Mouse (Mus musculus) intestine, embryonic 16.5 days (tissue): ENCODE results near the gene 1810010D01Rik. TPM values are rescaled to one million over a fixed set of nuclear protein-coding genes. Genes with fewer than 3 reads are reported as not detected.

Source experiments
- ATAC-seq: fragments of 200-750 bp; cut with Nextera tagmentation; 2 replicates; pipeline ENCODE4 v1.8.0; 2017; ENCODE audit warnings: moderate TSS enrichment, moderate library complexity
- H3K27ac ChIP-seq: fragments of 300-500 bp; sonication (generic); 2 replicates; pipeline ENCODE4 v1.5.1; 2014; ENCODE audit warnings: mild to moderate bottlenecking, low read length
- H3K27me3 ChIP-seq: fragments of 300-500 bp; sonication (generic); replicated peaks from 2 replicates; pipeline ENCODE4 v1.6.1; 2014; ENCODE audit warnings: low read length, control low read depth, mixed read lengths; ENCODE audit not compliant: control insufficient read depth, insufficient read depth
- H3K36me3 ChIP-seq: fragments of 300-500 bp; sonication (generic); 2 replicates; pipeline ENCODE4 v1.6.1; 2014; ENCODE audit warnings: low read length, control low read depth; ENCODE audit not compliant: control insufficient read depth, insufficient read depth
- H3K4me1 ChIP-seq: fragments of 300-500 bp; sonication (generic); 2 replicates; pipeline ENCODE4 v1.6.1; 2014; ENCODE audit warnings: low read length, control low read depth, mixed read lengths; ENCODE audit not compliant: control insufficient read depth, insufficient read depth
- H3K4me2 ChIP-seq: fragments of 300-500 bp; sonication (generic); 2 replicates; pipeline ENCODE4 v1.6.1; 2014; ENCODE audit warnings: low read depth, low read length, control low read depth
- H3K4me3 ChIP-seq: fragments of 300-500 bp; sonication (generic); 2 replicates; pipeline ENCODE4 v1.5.1; 2014; ENCODE audit warnings: mild to moderate bottlenecking, low read length
- H3K9ac ChIP-seq: fragments of 300-500 bp; sonication (generic); 2 replicates; pipeline ENCODE4 v1.6.1; 2014; ENCODE audit warnings: low read depth, low read length
- H3K9me3 ChIP-seq: fragments of 300-500 bp; sonication (generic); 2 replicates; pipeline ENCODE4 v1.6.1; 2016; ENCODE audit warnings: low read length, control low read depth; ENCODE audit not compliant: control insufficient read depth
- WGBS: fragments of 180-500 bp; shearing (Covaris S2); extraction: QIAGEN DNeasy Blood & Tissue Kit; methylation state at CpG from one replicate; pipeline ENCODE4 v1.1.7; 2014; 5-methylcytosine and 5-hydroxymethylcytosine counted together
- polyA plus RNA-seq: library from polyadenylated mRNA; unstranded; fragments of >200 nt; fragmentation: Nextera tagmentation; extraction: Ambion mirVana; gene quantifications from 2 replicates; pipeline ENCODE4 v1.2.1, GENCODE M21; 2015

Gene 1810010D01Rik
- polyA plus RNA-seq, 1 experiment from 2014 or later: 0.65 TPM

- H3K27me3 ChIP-seq: no peaks in the 10 kb centered on the region
- H3K4me1 ChIP-seq: peaks cover 24% of the 10 kb centered on the region
- H3K27ac ChIP-seq: peak overlapping the region; percentile 23
- WGBS: 37% methylated on average over 4 of the region's 4 CpGs
- H3K9ac ChIP-seq: no peak overlapping the region
- H3K4me3 ChIP-seq: no peak overlapping the region
- H3K4me2 ChIP-seq: no peak overlapping the region
- no peaks in the 10 kb centered on the region for H3K36me3 ChIP-seq
- peaks cover 2% of the 10 kb centered on the region; the same call in 1 of the 2 replicates for H3K9me3 ChIP-seq
- peak; percentile 64 for ATAC-seq
Measured at GRCm38 (mm10) chr7:145198223-145198714, 9.7 kb downstream of the 1810010D01Rik start.

GRCm38 (mm10) chr7:145197711-145198110 lies 10.2 kb downstream of the 1810010D01Rik start:
- peaks cover 24% of the 10 kb centered on the region for H3K4me1 ChIP-seq
- 54% methylated on average over 3 of the region's 3 CpGs for WGBS
- H3K4me3 ChIP-seq: no peak overlapping the region
- H3K9ac ChIP-seq: no peak overlapping the region; the same call in 1 of the 2 replicates
- no peak overlapping the region for H3K4me2 ChIP-seq
- H3K9me3 ChIP-seq: peaks cover 2% of the 10 kb centered on the region; the same call in 1 of the 2 replicates
- no peaks in the 10 kb centered on the region for H3K36me3 ChIP-seq
- no peak for ATAC-seq
- H3K27ac ChIP-seq: peak overlapping the region; percentile 23
- no peaks in the 10 kb centered on the region for H3K27me3 ChIP-seq

- peak; percentile 21; the same call in 1 of the 2 replicates for ATAC-seq
- Histone ChIP-seq H3K4me3 (no peak overlapping the region), H3K36me3 (no peaks in the 10 kb centered on the region), H3K9me3 (peaks cover 2% of the 10 kb centered on the region; the same call in 1 of the 2 replicates), H3K9ac (no peak overlapping the region), H3K4me2 (no peak overlapping the region), H3K27me3 (no peaks in the 10 kb centered on the region), H3K27ac (no peak overlapping the region), H3K4me1 (peaks cover 24% of the 10 kb centered on the region)
- 56% methylated on average over 3 of the region's 3 CpGs for WGBS
Measured at GRCm38 (mm10) chr7:145197042-145197441, 10.9 kb downstream of the 1810010D01Rik start.

GRCm38 (mm10) chr7:145196340-145196739 lies 11.6 kb downstream of the 1810010D01Rik start:
- WGBS: 91% methylated on average over 6 of the region's 6 CpGs
- ATAC-seq: no peak
- H3K27ac ChIP-seq: no peak overlapping the region
- H3K4me2 ChIP-seq: no peak overlapping the region
- H3K9me3 ChIP-seq: peaks cover 2% of the 10 kb centered on the region; the same call in 1 of the 2 replicates
- no peak overlapping the region for H3K4me3 ChIP-seq
- H3K9ac ChIP-seq: no peak overlapping the region
- H3K27me3 ChIP-seq: no peaks in the 10 kb centered on the region
- no peaks in the 10 kb centered on the region for H3K36me3 ChIP-seq
- peaks cover 24% of the 10 kb centered on the region for H3K4me1 ChIP-seq

GRCm38 (mm10) chr7:145195186-145195927 lies 12.6 kb downstream of the 1810010D01Rik start:
- WGBS: 55% methylated on average over 5 of the region's 5 CpGs
- no peaks in the 10 kb centered on the region for H3K36me3 ChIP-seq
- no peaks in the 10 kb centered on the region for H3K9me3 ChIP-seq
- no peak for ATAC-seq
- H3K27ac ChIP-seq: 0 out of 2 replicates have a peak overlapping the region, but pooled peaks have one; percentile 17
- H3K9ac ChIP-seq: no peak overlapping the region
- H3K4me2 ChIP-seq: no peak overlapping the region
- H3K27me3 ChIP-seq: no peaks in the 10 kb centered on the region
- H3K4me1 ChIP-seq: peaks cover 24% of the 10 kb centered on the region
- H3K4me3 ChIP-seq: no peak overlapping the region

GRCm38 (mm10) chr7:145194455-145195161 lies 13.3 kb downstream of the 1810010D01Rik start:
- Histone ChIP-seq H3K4me2 (no peak overlapping the region), H3K4me1 (peaks cover 24% of the 10 kb centered on the region), H3K4me3 (no peak overlapping the region), H3K9me3 (no peaks in the 10 kb centered on the region), H3K27ac (0 out of 2 replicates have a peak overlapping the region, but pooled peaks have one; percentile 17), H3K9ac (no peak overlapping the region), H3K27me3 (no peaks in the 10 kb centered on the region), H3K36me3 (no peaks in the 10 kb centered on the region)
- 62% methylated on average over 3 of the region's 3 CpGs for WGBS
- 0 out of 2 replicates have a peak, but pooled peaks have one; percentile 36 for ATAC-seq

GRCm38 (mm10) chr7:145192836-145193235 lies 15.1 kb downstream of the 1810010D01Rik start:
- Histone ChIP-seq H3K9me3 (no peaks in the 10 kb centered on the region), H3K4me1 (peaks cover 17% of the 10 kb centered on the region), H3K4me2 (no peak overlapping the region), H3K4me3 (no peak overlapping the region), H3K36me3 (no peaks in the 10 kb centered on the region), H3K9ac (no peak overlapping the region), H3K27me3 (0 out of 2 replicates have a peak, but pooled peaks cover 2% of the 10 kb centered on the region), H3K27ac (no peak overlapping the region)
- 78% methylated on average over 6 of the region's 6 CpGs for WGBS
- ATAC-seq: no peak

GRCm38 (mm10) chr7:145190520-145190919 lies 17.4 kb downstream of the 1810010D01Rik start:
- Histone ChIP-seq H3K9ac (no peak overlapping the region), H3K4me3 (no peak overlapping the region), H3K4me2 (no peak overlapping the region), H3K4me1 (peaks cover 13% of the 10 kb centered on the region), H3K9me3 (no peaks in the 10 kb centered on the region), H3K27ac (no peak overlapping the region), H3K27me3 (0 out of 2 replicates have a peak, but pooled peaks cover 2% of the 10 kb centered on the region), H3K36me3 (no peaks in the 10 kb centered on the region)
- no peak for ATAC-seq

- no peak overlapping the region for H3K4me3 ChIP-seq
- 55% methylated on average over 8 of the region's 8 CpGs for WGBS
- no peak for ATAC-seq
- 0 out of 2 replicates have a peak, but pooled peaks cover 2% of the 10 kb centered on the region for H3K27me3 ChIP-seq
- no peaks in the 10 kb centered on the region for H3K9me3 ChIP-seq
- H3K27ac ChIP-seq: no peak overlapping the region
- H3K9ac ChIP-seq: no peak overlapping the region
- H3K4me2 ChIP-seq: no peak overlapping the region
- no peaks in the 10 kb centered on the region for H3K36me3 ChIP-seq
- peaks cover 3% of the 10 kb centered on the region for H3K4me1 ChIP-seq
Measured at GRCm38 (mm10) chr7:145189342-145189741, 18.6 kb downstream of the 1810010D01Rik start.
